Mouse (Mus musculus): ENCODE results near the gene Erc2.
A peak's percentile ranks its signal among the peaks of the same experiment; 100 is the strongest.

Gene Erc2

DNA sequence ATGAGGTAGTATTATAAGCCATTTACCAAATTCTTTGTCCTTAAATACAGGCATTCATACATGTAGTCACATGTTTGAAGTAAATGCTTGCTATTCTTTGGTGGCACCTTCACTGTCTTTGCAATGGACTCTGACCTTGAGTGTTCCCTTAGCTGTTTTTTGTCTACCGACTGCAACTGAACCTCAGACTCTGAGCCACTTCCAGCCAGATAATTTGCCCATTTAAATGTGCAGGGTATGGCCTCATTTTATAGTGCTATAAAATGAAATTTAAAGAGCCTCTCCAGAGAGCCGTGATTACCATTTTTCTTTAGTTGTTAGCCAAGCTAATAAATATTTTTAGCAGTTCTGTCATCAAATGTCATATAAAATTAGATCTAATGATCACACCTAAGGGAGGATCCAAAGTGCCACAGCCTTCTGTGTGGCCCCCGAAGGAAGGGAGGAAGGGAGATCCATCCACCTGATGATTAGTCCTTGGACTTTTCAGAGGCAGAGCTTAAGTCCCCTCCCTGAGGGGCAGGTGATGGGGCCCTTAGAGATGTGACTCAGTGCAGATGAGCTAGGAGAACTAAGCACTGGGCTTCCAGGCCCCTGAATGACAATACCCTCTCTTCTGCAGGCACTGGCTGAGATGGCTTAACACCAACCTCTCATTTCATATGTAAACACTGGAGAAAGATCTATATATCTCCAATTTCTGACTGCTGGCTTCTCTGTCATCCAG lies 439.6 kb downstream of the Erc2 start:
- no peak for DNase-seq (ENCODE audit: low spot score)

DNA sequence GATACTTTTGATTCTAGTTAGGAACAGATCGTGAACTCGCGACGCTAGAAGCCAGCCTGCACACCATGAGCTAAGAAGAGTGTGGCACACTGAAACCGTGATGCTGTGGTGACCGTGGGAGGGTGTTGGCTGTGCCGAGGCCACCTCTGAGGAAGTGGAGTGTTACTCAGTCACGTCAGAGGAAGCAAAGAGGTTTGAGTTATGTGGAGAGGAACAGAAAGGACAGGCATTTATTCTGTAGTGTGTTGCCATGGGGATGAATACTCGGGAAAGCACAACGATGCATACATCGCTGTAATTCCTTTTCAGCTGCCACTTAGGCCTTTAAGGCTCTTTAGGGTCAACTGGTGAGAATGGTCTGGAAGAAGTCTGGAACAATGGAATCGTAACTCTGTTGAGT lies 445.8 kb downstream of the Erc2 start:
- no peak for DNase-seq (ENCODE audit: low spot score)

DNA sequence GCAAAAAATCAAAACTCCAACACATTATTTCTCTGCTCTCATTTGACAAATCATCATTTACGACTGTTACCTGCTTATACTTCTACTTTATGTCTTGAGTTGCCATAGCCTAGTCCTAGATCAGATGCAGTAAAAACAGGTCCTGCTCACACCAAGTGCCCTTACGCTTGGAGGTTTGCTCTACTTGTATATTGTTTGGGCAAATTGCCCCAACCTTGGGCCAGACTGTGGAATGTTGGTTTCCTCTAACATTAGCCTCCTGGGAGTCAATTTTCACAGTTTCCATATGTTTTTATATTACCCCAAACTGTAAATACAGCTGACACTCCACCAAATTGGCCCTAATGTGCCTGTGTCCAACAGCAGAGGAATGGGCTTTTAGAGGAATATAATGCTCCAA lies 447.6 kb downstream of the Erc2 start:
- DNase-seq (ENCODE audit: low spot score): no peak

DNA sequence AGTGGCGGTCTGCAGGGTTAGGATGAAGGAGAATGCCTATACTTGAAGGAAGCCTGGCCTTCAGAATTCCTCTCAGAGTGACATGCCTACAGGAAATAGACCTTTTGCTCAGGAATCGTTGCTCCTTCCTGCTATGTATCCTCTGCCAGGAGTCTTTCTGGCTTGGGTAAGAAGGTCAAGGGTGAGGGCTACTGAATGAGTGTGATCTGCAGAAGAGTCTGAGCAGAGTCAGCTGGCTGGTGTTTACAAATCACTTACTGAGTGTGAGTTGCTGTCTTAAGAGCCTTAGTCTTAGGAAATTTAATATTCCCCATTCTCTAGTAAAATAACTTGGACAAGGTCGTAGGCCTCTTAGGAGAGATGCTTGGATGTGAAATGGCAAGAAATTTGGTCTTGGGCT lies 450.3 kb downstream of the Erc2 start:
- no peak for DNase-seq (ENCODE audit: low spot score)

DNA sequence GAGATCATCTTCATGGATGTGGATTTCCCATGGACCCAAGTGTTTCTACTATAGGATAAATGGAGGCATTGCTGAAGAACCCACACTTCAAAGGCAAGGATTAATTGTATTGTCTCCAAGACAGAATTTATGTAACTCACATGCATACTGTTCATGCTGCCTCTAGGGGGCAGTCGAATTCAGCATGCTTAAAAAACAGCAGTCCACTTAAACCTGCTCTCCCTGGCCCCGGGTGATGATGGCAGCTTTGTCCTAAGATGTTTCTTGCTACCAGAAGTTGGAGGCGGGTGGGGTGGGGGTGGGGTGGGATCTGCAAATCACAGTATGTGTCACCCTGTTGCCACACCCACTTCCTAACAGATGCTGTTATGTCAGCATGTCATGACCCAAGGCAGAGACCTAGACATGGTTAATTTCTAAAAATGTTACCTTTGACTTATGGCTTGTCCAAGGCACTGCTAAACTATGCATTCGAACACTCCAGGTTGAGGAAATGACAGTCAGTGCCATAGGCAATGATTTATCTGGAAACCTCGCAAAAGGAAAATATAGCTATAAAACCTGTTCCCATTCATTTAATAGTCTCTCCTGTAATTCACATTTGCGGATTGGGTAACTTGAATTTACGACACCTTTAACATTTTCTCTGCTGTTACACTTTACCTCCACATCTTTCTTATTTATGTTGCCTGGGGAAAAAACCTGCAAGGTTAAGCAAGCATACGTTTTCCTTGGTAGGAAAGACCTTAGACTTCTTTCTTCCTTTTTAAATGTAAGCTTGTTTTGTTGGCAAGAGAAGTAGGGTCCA lies 467.6 kb downstream of the Erc2 start:
- DNase-seq (ENCODE audit: low spot score): peak; percentile 69

DNA sequence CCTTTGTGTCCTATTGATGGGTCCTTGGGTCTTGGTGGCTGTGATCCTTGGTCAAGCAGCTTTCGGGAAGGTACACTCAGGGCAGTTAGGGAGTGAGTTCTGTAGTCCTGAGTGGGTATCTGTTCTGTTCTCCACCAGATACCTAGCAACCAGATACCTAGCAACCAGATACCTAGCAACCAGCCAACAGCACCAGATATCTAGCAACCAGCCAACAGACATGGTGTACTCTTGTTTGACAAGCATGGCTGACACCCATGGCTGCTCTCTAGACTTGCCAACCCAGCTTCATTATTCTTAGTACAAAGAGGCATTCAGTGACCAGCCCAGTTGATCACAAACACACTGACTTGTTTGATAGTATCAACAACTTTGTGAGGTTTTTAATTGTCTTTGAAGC lies 469.1 kb downstream of the Erc2 start:
- no peak for DNase-seq (ENCODE audit: low spot score)

DNA sequence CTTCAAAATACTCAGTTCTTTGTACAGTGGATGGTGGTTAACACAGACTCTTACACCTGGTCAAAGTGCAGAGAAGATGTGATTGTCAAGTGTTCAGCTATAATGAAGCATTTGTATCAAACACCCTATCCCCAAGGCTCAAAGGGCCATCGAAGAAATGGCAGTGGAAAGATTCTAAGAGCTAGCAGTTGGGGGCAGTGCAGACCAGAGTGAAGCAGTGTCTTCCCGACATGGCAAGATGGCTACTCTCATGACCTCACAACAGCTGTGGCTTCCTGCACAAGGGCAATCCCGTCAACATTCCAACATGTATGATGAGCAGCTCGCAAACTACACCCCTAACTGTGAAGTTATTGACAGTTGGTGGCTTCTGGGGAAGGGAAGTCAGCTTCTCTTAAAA lies 471.0 kb downstream of the Erc2 start:
- peak; percentile 12 for DNase-seq (ENCODE audit: low spot score)

DNA sequence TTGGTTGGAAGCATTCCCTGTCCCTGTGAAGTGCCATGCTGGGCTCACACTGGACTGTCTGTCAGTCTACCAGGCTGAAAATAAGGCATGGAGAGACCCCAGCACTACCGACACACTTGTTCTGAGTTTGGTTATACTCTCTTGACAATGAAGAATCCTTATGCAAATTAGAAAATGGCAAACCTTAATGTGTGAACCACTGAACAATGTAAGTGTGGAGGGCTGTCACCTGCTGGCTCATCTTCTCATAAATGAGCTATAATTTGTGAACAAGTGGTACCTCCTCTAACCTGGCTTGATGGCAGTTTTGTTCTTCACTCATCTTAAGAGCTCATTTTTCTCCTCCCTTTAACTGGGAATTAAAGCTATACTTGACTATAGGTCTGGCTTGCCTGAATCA lies 471.7 kb downstream of the Erc2 start:
- no peak for DNase-seq (ENCODE audit: low spot score)

DNA sequence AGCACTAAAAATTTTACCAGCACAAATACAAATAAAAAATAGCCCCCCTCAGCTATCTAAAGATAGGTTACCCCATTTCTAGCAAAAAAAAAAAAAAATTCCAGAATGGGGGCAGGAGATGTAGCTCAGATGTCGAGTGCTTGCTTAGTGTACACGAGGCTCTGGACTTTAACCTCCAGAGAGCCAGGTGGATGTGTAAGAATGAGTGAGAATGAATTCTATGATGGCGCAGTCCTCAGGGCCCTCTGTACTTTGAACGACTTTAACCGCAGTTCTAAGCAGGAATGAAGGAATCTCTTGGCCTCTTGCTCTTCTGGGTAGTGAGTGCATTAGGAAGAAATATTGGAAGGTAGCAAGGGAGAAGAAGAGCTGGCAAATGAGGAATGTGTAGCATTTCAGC lies 476.9 kb downstream of the Erc2 start:
- no peak for DNase-seq (ENCODE audit: low spot score)

DNA sequence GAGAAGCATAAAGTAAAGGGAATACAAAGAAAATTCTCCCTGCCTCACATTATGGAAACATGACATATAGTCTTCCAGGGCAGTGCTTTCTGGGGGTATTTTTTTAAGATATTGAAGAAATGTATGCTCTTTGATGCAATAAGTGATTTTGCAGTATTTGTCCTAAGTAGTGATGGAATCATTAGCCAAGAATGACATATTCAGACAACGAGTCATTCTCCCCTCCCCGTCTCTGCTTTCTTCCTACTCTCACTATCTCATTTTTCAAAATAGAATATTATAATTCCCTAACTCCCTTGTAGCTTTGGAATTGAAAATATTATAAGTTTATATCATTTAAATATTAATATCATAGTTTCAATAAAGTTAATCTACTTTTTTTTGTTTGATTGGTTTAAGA lies 490.9 kb downstream of the Erc2 start:
- DNase-seq (ENCODE audit: low spot score): no peak

DNA sequence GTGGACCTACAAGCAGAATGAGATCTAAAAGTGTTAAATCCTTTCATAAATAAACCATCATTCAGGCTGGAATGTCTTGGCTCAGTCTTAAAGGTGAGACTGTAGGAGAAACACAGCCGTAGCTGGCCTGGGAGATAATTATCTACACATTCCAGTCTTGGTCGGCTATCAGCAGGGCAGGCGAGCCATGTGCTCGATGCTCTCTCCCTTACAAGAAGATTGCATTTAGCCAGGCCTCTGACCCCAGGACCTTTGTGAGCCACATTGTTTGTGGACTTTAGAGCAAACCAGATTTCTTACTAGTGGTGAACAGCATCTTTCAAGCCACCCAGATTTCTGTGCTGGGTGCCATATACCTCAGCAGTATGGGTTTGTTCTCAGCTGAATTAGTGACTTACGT lies 498.6 kb downstream of the Erc2 start:
- no peak for DNase-seq (ENCODE audit: low spot score)

DNA sequence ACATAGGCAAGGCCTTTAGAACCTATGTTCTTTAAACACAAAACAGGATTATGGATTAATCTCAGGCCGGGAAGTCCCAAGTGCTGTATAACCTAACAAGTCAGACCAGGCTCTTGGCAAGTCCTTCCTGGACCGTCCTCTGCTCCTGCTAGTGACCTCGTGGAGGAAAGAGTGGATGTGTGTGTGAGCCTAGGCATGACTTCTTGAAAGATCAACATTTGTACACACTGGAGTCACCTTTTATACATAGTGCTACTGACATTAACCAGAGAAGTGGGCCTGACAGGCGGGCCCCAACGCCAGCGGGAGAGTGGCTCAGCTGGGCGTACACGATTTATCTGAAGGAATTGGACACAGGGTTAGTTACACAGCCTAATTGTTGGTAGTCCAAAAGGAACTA lies 504.6 kb downstream of the Erc2 start:
- no peak for DNase-seq (ENCODE audit: low spot score)

DNA sequence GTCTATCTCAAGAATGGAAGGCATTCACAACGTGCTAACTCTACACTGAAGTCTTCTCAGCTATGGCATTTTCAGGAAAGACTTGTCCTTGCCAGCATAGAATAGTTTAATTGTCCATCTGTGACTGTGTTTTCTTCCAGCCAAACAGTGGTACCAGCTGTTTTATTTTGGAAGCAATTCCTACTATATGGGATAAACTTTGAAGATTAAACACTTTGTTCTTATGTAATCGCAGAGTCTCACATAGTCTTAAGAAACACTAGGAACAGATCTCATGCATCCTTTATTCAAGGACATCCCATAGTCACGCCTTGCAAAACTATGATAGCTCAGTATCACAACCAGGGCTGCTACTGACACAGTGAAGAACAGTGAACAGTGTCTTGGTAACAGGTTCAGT lies 506.8 kb downstream of the Erc2 start:
- DNase-seq (ENCODE audit: low spot score): no peak

DNA sequence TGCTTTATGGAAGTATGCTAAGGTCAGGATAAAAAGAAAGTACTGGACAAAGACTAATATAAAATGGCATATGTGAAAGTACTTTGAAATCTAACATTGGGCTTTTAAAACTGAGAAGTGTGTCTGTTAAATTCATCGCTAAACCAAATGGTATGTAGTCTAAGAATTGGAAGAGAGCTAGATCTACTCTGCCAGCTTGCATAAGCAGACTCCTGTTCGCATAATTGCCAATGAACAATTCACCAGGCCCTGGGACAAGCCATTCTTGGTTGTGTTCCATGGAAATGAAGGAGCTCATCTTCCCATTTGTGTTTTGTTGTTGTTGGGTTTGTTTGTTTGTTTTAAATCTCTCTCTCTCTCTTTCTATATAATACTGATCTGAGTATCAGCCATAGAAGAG lies 521.8 kb downstream of the Erc2 start:
- DNase-seq (ENCODE audit: low spot score): no peak

DNA sequence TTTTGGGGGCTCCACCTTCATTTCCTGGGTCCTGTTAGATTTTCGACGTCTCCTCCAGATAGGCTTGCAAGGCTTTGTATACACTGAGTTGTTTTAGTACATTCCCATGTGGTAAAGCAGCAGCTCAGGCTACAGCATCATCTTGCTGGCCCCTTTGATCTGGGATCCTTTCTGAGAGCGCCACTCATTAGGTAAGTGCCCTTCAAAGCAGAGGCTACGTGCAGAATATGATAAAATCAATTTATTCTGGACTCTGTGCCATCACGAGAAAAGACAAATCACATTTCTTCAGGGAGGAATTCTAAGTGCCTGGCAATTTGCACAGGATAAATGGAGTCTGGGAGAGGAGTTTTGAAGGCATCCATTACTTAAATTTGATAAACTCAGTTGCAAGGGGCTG lies 525.0 kb downstream of the Erc2 start:
- DNase-seq (ENCODE audit: low spot score): no peak

DNA sequence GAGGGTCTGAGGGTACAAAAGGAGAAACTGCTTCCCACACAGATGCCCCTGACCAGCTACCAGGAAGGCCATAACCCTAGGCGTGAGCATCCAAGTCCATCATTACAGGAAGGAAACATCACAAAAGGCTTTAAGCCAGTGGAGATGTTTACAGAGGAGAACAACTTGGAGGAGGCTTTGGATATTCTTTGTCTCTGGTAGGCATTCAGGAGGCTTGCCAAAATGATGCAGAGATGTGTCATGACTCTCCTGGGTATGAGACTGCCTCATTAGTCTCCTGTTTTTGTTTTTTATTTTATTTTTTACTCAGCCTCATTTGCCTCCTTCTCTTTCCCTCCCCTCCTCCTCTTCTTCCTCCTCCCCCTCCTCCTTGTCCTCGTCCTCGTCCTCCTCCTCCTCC lies 528.7 kb downstream of the Erc2 start:
- DNase-seq (ENCODE audit: low spot score): no peak

DNA sequence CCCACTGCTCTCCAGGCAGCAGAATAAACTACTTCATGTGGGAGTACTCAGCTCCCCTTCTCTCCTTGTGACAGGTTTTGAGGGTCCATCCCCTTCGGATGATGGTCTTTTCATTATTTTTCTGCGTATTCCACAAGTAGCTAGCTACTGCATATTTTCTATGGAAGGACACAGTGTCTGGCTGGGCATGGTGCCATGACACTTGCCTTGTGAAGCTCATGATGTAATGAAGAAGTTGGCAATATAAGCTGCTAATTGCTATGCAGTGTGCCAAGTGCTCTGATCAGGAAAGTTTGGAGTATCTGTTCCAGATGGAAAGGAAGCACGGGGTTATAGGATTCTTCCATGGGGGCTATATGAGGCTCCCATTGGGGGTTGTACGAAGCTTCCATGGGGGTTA lies 533.5 kb downstream of the Erc2 start:
- no peak for DNase-seq (ENCODE audit: low spot score)

DNA sequence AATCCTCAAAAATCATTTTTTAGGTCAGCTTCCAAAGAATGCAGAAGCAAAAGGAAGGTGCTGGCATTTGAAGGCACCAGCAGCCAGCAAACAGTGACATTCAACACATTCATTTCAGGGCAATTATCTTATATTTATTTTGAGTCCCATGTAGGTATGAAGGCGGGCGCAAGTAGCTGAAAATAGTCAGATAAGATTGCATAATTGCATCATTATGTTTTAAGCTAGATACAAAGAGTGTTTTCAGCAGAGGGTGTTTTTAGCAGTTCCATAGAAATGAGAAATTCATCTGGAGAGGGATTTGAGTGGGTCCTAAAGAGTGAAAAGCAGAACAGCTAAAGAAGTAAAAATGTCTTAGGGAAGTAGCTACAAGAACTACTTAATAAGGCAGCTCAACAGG lies 538.6 kb downstream of the Erc2 start:
- DNase-seq (ENCODE audit: low spot score): no peak

DNA sequence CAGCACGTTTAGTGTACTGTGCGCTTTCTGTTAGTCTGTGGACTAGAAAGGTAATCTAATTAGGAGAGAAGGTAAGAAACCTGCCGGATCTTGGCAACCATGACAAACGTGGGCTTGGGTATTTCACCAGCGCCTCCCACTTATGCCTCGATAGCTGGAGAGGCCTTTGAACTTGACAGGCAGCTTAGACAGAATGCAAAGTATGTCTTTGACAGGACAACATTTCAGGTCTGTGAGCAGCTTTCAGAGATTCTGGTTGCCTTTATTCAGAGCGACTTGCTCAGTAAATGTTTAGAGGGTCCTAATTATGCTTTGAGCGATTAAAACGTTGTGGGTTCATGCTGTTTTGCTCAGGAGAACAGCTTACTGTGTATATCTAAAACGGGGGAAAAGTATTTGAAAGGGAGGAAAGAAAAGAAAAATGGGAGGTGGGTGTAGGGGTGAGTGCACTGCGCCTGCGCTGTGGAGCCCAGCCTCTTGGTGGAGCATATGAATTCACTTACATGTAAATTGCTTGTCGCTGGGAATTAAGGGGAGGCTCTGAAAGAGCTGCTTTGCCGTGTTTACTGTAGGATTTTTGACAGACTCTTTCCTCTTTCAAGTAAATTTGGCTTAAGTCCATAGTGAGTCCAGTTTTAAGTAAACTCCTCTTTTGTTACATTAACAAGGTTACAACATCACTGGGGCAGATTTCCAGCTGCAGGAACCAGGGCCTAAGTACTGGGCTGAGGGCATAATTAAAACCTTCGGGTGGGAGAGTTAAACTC lies 542.6 kb downstream of the Erc2 start:
- peak; percentile 49 for DNase-seq (ENCODE audit: low spot score)

DNA sequence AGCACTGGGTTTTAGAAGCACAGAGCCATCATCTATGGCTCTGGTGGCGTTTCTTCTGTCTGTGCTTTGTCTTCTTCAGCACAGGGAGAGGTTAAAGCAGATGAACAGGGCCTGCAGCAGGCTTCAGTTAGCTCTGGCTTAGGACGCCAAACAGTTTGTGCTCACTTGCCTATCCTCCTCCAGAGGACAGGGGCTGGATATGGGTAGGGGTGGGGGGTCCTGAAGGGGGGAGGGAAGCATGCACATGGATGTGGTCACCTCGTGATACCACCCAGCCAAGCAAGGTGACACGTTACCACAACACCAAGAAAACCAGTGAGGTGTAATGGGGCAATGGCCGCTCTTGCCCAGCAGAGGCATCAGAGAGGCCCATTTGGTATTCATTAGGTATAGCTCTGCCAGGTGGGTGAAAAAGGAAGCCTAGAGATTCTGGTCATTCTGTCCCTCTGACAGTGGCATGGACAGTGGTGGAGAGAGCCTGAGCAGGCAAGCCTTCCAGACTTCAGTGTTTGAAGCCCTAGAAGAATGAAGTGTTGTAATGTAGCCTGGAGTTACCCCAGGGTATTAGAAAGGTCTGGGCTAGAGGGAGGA lies 543.5 kb downstream of the Erc2 start:
- DNase-seq (ENCODE audit: low spot score): peak; percentile 19

DNA sequence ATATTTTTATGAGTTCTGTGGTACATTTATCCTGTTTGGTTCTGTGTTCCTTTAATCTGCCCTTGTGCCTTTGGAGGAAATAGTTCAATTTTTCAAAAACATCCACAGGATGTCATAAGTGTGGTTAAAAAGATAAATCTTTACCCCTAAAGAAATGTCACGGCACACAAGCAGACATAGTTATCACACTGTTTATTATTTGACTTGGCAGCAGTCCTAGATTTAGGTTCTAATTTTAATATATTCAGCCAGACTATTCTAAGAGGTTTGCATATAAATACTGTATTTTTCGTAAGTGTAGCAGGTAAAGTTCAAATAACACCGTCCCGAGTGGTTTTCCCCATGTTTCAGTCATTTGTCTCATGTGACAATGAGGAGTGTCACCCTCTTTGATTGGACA lies 548.5 kb downstream of the Erc2 start:
- DNase-seq (ENCODE audit: low spot score): no peak

DNA sequence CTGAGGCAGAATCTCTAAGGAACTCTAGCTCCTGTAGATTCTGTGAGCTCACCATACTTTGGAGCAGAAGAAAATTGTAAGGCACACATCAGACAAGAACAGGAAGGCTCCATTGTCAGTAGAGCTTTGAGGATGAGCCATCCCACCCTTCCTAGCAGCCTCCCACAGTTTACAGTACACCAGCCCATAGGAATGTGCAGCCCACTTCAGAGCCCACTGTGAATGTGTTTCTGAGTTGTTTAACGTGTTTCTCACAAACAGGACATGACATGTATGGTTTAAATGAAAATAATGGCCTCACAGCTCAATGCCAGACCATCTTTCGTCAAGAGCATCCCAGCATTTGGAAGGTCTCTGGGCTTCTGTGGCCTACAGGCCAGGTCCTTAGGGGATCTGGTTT lies 549.1 kb downstream of the Erc2 start:
- DNase-seq (ENCODE audit: low spot score): no peak

DNA sequence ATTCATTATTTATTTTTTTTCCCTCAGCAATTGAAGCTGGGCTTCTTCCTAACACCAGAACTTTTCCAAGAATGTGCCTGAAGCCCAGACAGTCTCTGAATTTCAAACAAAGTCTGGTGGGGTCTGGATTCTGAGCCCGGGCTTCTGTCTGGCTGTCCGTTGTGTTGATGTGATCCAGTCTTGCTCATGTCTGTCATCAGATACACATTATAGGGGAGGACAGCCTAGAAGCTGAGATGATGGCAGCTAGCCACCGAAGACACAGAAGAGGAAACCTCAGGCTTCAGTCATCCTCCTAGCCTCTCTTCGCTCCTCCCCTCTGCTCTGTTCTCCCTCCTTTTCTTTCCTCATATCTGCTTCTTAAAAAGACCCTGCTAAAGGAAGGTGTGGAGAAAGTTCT lies 551.5 kb downstream of the Erc2 start:
- no peak for DNase-seq (ENCODE audit: low spot score)

All from retina, embryonic 14.5 days (tissue).